Mouse (Mus musculus) cortical plate, adult 2 months (tissue): ENCODE data around the gene Cbln3.

Experiments used
- CTCF ChIP-seq: fragments of 200-500 bp; IDR thresholded peaks from 2 replicates; pipeline ENCODE4 v1.5.1; 2011; ENCODE audit warnings: mild to moderate bottlenecking, control low read depth, low read length; ENCODE audit not compliant: insufficient read depth; ENCODE audit errors: extremely low read depth
- POLR2A ChIP-seq: fragments of 200-500 bp; IDR thresholded peaks from 2 replicates; pipeline ENCODE4 v1.6.1; 2011; ENCODE audit warnings: mild to moderate bottlenecking, low read length, control low read depth; ENCODE audit not compliant: insufficient read depth; ENCODE audit errors: extremely low read depth

GRCm38 (mm10) chr14:55884166-55884565, at the start of gene Cbln3:
- TF ChIP-seq POLR2A (no peak), CTCF (no peak)
